In the genomic region with DNA sequence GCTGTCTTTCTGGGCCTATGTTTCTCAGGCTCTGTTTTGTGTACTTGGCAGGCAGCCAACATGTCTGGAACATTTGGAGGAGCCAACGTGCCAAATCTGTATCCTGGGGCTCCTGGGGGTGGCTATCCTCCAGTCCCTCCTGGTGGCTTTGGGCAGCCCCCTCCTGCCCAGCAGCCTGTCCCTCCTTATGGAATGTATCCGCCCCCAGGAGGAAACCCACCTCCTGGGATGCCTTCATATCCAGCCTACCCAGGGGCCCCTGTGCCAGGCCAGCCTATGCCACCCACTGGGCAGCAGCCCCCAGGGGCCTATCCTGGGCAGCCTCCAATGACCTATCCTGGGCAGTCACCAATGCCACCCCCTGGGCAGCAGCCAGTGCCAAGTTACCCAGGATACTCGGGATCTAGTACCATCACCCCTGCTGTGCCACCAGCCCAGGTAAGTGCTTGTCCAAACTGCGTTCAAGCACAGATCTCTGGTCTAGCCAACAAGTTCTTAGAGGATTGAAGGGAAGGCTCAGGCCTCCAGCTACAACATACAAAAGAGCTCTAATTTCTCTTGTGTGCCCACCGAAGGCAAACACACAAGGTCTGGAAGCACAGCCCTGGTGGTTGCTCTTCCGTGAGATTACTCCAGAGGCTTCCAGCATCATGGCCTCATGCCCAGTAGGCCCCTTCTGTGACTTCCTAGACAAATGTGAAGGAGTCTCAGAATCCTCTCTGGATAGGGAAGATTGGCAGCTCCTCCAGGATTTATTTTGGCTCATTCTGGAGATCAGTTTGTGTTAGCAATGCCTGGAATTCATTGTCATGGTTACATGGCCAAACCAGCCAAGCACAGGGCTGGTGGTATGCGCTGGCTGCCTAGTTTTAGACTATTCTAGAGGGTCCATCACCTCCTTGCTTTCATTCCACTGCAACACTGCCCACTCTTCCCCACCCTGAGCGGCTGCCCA, we compare ENCODE assay signal across 11 mouse cellular contexts. TPM values are rescaled to one million over a fixed set of nuclear protein-coding genes. Genes with fewer than 3 reads are reported as not detected.
DNase-seq lines count a peak whose midpoint lies in the region; ATAC-seq lines count a peak whose summit lies in the region.
"Had no signal": no experiment of that assay in that cellular context is flagged by ENCODE, and none has a peak within 500 bp of the region (broad histone marks: within the 10 kb centered on the region; RNA-seq: fewer than 3 reads in every experiment).

No protein-coding gene starts in this region.

- no peak overlapping the region for H3K4me2 ChIP-seq in hindbrain, embryonic 11.5 days (replicated peaks; ENCODE audit: low read depth, low read length)

- no peak for DNase-seq in hindbrain, embryonic 10.5 days (ENCODE audit: low spot score)
- DNase-seq in hindbrain, embryonic 11.5 days (ENCODE audit: low spot score), result no peak
- DNase-seq in adipocyte (ENCODE audit: low spot score), result peak; percentile 41
- DNase-seq in embryonic facial prominence, embryonic 10.5 days (ENCODE audit: low spot score), result no peak
- peak; percentile 53 to 63 for DNase-seq in layer of hippocampus, adult 8-10 months (ENCODE audit: low spot score in 2 of 2)
- DNase-seq in right cerebral cortex, postnatal 4 days, result peak; percentile 45
- DNase-seq in yolk sac, embryonic 10.5 days (ENCODE audit: low spot score), result no peak

- H3K36me3 ChIP-seq in hindbrain, embryonic 10.5 days, result no peaks in the 10 kb centered on the region
- H3K36me3 ChIP-seq in hindbrain, embryonic 11.5 days (ENCODE audit: control insufficient read depth, insufficient read depth, low read length), result no peaks in the 10 kb centered on the region
- no peaks in the 10 kb centered on the region for H3K36me3 ChIP-seq in embryonic facial prominence, embryonic 10.5 days (replicated peaks)

- no peak overlapping the region for H3K4me3 ChIP-seq in hindbrain, embryonic 10.5 days
- H3K4me3 ChIP-seq in hindbrain, embryonic 11.5 days (ENCODE audit: low read depth, low read length), result no peak overlapping the region
- H3K4me3 ChIP-seq in embryonic facial prominence, embryonic 10.5 days, result no peak overlapping the region
- H3K4me3 ChIP-seq: erythroblast, embryonic 14.5 days had no signal

- no peak for ATAC-seq in hindbrain, embryonic 11.5 days (ENCODE audit: low FRiP score)
- ATAC-seq in granulocyte monocyte progenitor cell, adult 5-6 weeks (replicated peaks; ENCODE audit: poor library complexity, severe bottlenecking), result no peak

- peaks cover 21% of the 10 kb centered on the region for H3K4me1 ChIP-seq in hindbrain, embryonic 10.5 days (replicated peaks)
- no peaks in the 10 kb centered on the region for H3K4me1 ChIP-seq in hindbrain, embryonic 11.5 days (replicated peaks; ENCODE audit: control insufficient read depth, insufficient read depth, low read length)
- H3K4me1 ChIP-seq in embryonic facial prominence, embryonic 10.5 days, result peaks cover 23% of the 10 kb centered on the region

- H3K27me3 ChIP-seq in hindbrain, embryonic 10.5 days (ENCODE audit: insufficient read depth, poor library complexity, severe bottlenecking), result no peaks in the 10 kb centered on the region
- H3K27me3 ChIP-seq in hindbrain, embryonic 11.5 days (ENCODE audit: control insufficient read depth, insufficient read depth, low read length), result no peaks in the 10 kb centered on the region
- no peaks in the 10 kb centered on the region for H3K27me3 ChIP-seq in embryonic facial prominence, embryonic 10.5 days (replicated peaks; ENCODE audit: low read depth, poor library complexity, severe bottlenecking)

- no peak overlapping the region for H3K9ac ChIP-seq in hindbrain, embryonic 11.5 days (ENCODE audit: low read depth, low read length)
- H3K9ac ChIP-seq: liver, embryonic 14.5 days had no signal

- 0 out of 2 replicates have a peak overlapping the region, but pooled peaks have one; percentile 0 for H3K27ac ChIP-seq in hindbrain, embryonic 10.5 days
- H3K27ac ChIP-seq in hindbrain, embryonic 11.5 days (ENCODE audit: low read depth, low read length), result no peak overlapping the region
- peak overlapping the region; percentile 30; the same call in 1 of the 2 replicates for H3K27ac ChIP-seq in embryonic facial prominence, embryonic 10.5 days (replicated peaks)
- H3K27ac ChIP-seq: liver, embryonic 14.5 days had no signal

- H3K9me3 ChIP-seq in hindbrain, embryonic 10.5 days, result no peaks in the 10 kb centered on the region
- no peaks in the 10 kb centered on the region for H3K9me3 ChIP-seq in hindbrain, embryonic 11.5 days (ENCODE audit: control insufficient read depth, low read length)
- no peaks in the 10 kb centered on the region for H3K9me3 ChIP-seq in embryonic facial prominence, embryonic 10.5 days
- H3K9me3 ChIP-seq: G1E had no signal

- 84% methylated on average over 8 of the region's 8 CpGs for WGBS in hindbrain, embryonic 10.5 days
- WGBS in hindbrain, embryonic 11.5 days, result 87% methylated on average over 8 of the region's 8 CpGs
- WGBS in embryonic facial prominence, embryonic 10.5 days, result 87% methylated on average over 8 of the region's 8 CpGs

RNA-seq across cellular contexts. Expression of gene Plac9a, which starts 30.2 kb away (rescaled TPM):
- polyA plus RNA-seq in hindbrain, embryonic 10.5 days (2016; fragmentation: Nextera tagmentation; extraction: Ambion mirVana), result not detected in 2 replicates
- polyA plus RNA-seq in hindbrain, embryonic 11.5 days (2014; fragmentation: Nextera tagmentation; extraction: Ambion mirVana), result 0.11 TPM in 1 of 2 replicates, not detected in the other
- not detected in 2 replicates for polyA plus RNA-seq in embryonic facial prominence, embryonic 10.5 days (2016; fragmentation: Nextera tagmentation; extraction: Ambion mirVana)
- total RNA-seq in layer of hippocampus, adult 8-10 months (2022), result not detected
- total RNA-seq in granulocyte monocyte progenitor cell, adult 5-6 weeks (2014; fragmentation: Nextera tagmentation), result not detected in 2 replicates
- total RNA-seq in granulocyte monocyte progenitor cell, adult 5-6 weeks (2017), result not detected in 2 replicates
- total RNA-seq: G1E had no signal
- polyA plus RNA-seq: erythroblast, embryonic 14.5 days; G1E had no signal

RNA-seq across cellular contexts. Expression of gene Anxa11, which starts 30.8 kb away (rescaled TPM):
- polyA plus RNA-seq in hindbrain, embryonic 10.5 days (2016; fragmentation: Nextera tagmentation; extraction: Ambion mirVana), result 4.2 and 4.4 TPM in 2 replicates
- polyA plus RNA-seq in hindbrain, embryonic 11.5 days (2014; fragmentation: Nextera tagmentation; extraction: Ambion mirVana), result 4.3 and 5.5 TPM in 2 replicates
- polyA plus RNA-seq in embryonic facial prominence, embryonic 10.5 days (2016; fragmentation: Nextera tagmentation; extraction: Ambion mirVana), result 5.3 and 6.1 TPM in 2 replicates
- total RNA-seq in layer of hippocampus, adult 8-10 months (2022), result 10 to 100 TPM; 72.8 to 81.2 (median 75.5) TPM
- total RNA-seq in granulocyte monocyte progenitor cell, adult 5-6 weeks (2014; fragmentation: Nextera tagmentation), result 39.6 and 41.1 TPM in 2 replicates
- total RNA-seq in granulocyte monocyte progenitor cell, adult 5-6 weeks (2017), result 7.2 and 9.7 TPM in 2 replicates

RNA-seq across cellular contexts. Expression of gene Tmem254a, which starts 54.7 kb away (rescaled TPM):
- 1.9 and 3.9 TPM in 2 replicates for polyA plus RNA-seq in hindbrain, embryonic 10.5 days (2016; fragmentation: Nextera tagmentation; extraction: Ambion mirVana)
- 3.3 and 3.6 TPM in 2 replicates for polyA plus RNA-seq in hindbrain, embryonic 11.5 days (2014; fragmentation: Nextera tagmentation; extraction: Ambion mirVana)
- 2.2 and 2.4 TPM in 2 replicates for polyA plus RNA-seq in embryonic facial prominence, embryonic 10.5 days (2016; fragmentation: Nextera tagmentation; extraction: Ambion mirVana)
- total RNA-seq in layer of hippocampus, adult 8-10 months (2022), result 10 to 100 TPM in 1 of 4 experiments, 1 to 10 TPM in 3; 5.0 to 12.0 (median 5.8) TPM
- 16.4 and 19.6 TPM in 2 replicates for total RNA-seq in granulocyte monocyte progenitor cell, adult 5-6 weeks (2014; fragmentation: Nextera tagmentation)
- 0.21 and 0.95 TPM in 2 replicates for total RNA-seq in granulocyte monocyte progenitor cell, adult 5-6 weeks (2017)

Comparison
In these comparisons a context has a peak if more than half of its experiments do, and no peak if none do; other contexts are left out.
1. DNase-seq: peak in adipocyte (single experiment), layer of hippocampus, adult 8-10 months (2 of 2) and right cerebral cortex, postnatal 4 days (single experiment); none in hindbrain, embryonic 10.5 days (single experiment), hindbrain, embryonic 11.5 days (single experiment), embryonic facial prominence, embryonic 10.5 days (single experiment) and yolk sac, embryonic 10.5 days (single experiment).